Mouse (Mus musculus): Measurements from ENCODE around the gene Agap1.

Agap1 gene

GRCm38 (mm10) chr1:89646326-89647018 is 191.9 kb downstream of the Agap1 start:
- 0 out of 2 replicates have a peak, but pooled peaks have one; percentile 26 for ATAC-seq (ENCODE audit: insufficient number of reproducible peaks, low FRiP score, low TSS enrichment)

- no peak for ATAC-seq (ENCODE audit: insufficient number of reproducible peaks, low FRiP score, low TSS enrichment)
Observed at GRCm38 (mm10) chr1:89647505-89647904, 192.9 kb downstream of the Agap1 start.

- no peak for ATAC-seq (ENCODE audit: insufficient number of reproducible peaks, low FRiP score, low TSS enrichment)
Observed at GRCm38 (mm10) chr1:89650557-89650956, 196.0 kb downstream of the Agap1 start.

GRCm38 (mm10) chr1:89656167-89656566 is 201.6 kb downstream of the Agap1 start:
- no peak for ATAC-seq (ENCODE audit: insufficient number of reproducible peaks, low FRiP score, low TSS enrichment)

- ATAC-seq (ENCODE audit: insufficient number of reproducible peaks, low FRiP score, low TSS enrichment): peak; percentile 28; the same call in 1 of the 2 replicates
Observed at GRCm38 (mm10) chr1:89656643-89657321, 202.2 kb downstream of the Agap1 start.

GRCm38 (mm10) chr1:89660804-89661203 is 206.2 kb downstream of the Agap1 start:
- ATAC-seq (ENCODE audit: insufficient number of reproducible peaks, low FRiP score, low TSS enrichment): no peak

- ATAC-seq (ENCODE audit: insufficient number of reproducible peaks, low FRiP score, low TSS enrichment): no peak
Observed at GRCm38 (mm10) chr1:89666154-89666553, 211.5 kb downstream of the Agap1 start.

- no peak for ATAC-seq (ENCODE audit: insufficient number of reproducible peaks, low FRiP score, low TSS enrichment)
Observed at GRCm38 (mm10) chr1:89667387-89667786, 212.8 kb downstream of the Agap1 start.

GRCm38 (mm10) chr1:89668635-89669034 is 214.0 kb downstream of the Agap1 start:
- ATAC-seq (ENCODE audit: insufficient number of reproducible peaks, low FRiP score, low TSS enrichment): peak; percentile 77

- no peak for ATAC-seq (ENCODE audit: insufficient number of reproducible peaks, low FRiP score, low TSS enrichment)
Observed at GRCm38 (mm10) chr1:89671110-89671787, 216.6 kb downstream of the Agap1 start.

GRCm38 (mm10) chr1:89673071-89673470 is 218.5 kb downstream of the Agap1 start:
- ATAC-seq (ENCODE audit: insufficient number of reproducible peaks, low FRiP score, low TSS enrichment): no peak

- no peak for ATAC-seq (ENCODE audit: insufficient number of reproducible peaks, low FRiP score, low TSS enrichment)
Observed at GRCm38 (mm10) chr1:89673686-89674085, 219.1 kb downstream of the Agap1 start.

- no peak for ATAC-seq (ENCODE audit: insufficient number of reproducible peaks, low FRiP score, low TSS enrichment)
Observed at GRCm38 (mm10) chr1:89674681-89675080, 220.1 kb downstream of the Agap1 start.

- peak; percentile 80 for ATAC-seq (ENCODE audit: insufficient number of reproducible peaks, low FRiP score, low TSS enrichment)
Observed at GRCm38 (mm10) chr1:89676411-89676810, 221.8 kb downstream of the Agap1 start.

- no peak for ATAC-seq (ENCODE audit: insufficient number of reproducible peaks, low FRiP score, low TSS enrichment)
Observed at GRCm38 (mm10) chr1:89680673-89681072, 226.1 kb downstream of the Agap1 start.

GRCm38 (mm10) chr1:89688914-89689313 is 234.3 kb downstream of the Agap1 start:
- ATAC-seq (ENCODE audit: insufficient number of reproducible peaks, low FRiP score, low TSS enrichment): no peak

GRCm38 (mm10) chr1:89689544-89690212 is 235.1 kb downstream of the Agap1 start:
- ATAC-seq (ENCODE audit: insufficient number of reproducible peaks, low FRiP score, low TSS enrichment): no peak

GRCm38 (mm10) chr1:89691096-89691495 is 236.5 kb downstream of the Agap1 start:
- no peak for ATAC-seq (ENCODE audit: insufficient number of reproducible peaks, low FRiP score, low TSS enrichment)

- ATAC-seq (ENCODE audit: insufficient number of reproducible peaks, low FRiP score, low TSS enrichment): no peak
Observed at GRCm38 (mm10) chr1:89692420-89692819, 237.8 kb downstream of the Agap1 start.

- no peak for ATAC-seq (ENCODE audit: insufficient number of reproducible peaks, low FRiP score, low TSS enrichment)
Observed at GRCm38 (mm10) chr1:89694916-89695315, 240.3 kb downstream of the Agap1 start.

- ATAC-seq (ENCODE audit: insufficient number of reproducible peaks, low FRiP score, low TSS enrichment): no peak
Observed at GRCm38 (mm10) chr1:89697241-89697640, 242.6 kb downstream of the Agap1 start.

Data from cerebellum, adult (tissue).